Mouse (Mus musculus) liver, adult 2 months (tissue): ENCODE measurements at regions not wholly inside any gene's neighbourhood (a gene's known extent, or its start where the extent isn't known, plus 50 kb on each side); places are given as distances from the start of the nearest gene placed in this dataset.

ENCODE experiments used
- CTCF ChIP-seq: fragments of 200-500 bp; IDR thresholded peaks from 2 replicates; pipeline ENCODE4 v1.5.1; 2011; ENCODE audit warnings: low read depth, low read length, control low read depth
- POLR2A ChIP-seq: fragments of 200-500 bp; IDR thresholded peaks from 2 replicates; pipeline ENCODE4 v1.6.1; 2011; ENCODE audit warnings: low read length, control low read depth; ENCODE audit not compliant: insufficient read depth; ENCODE audit errors: extremely low read depth

GRCm38 (mm10) chr5:118363154-118363553, 118.1 kb downstream of the 2410131K14Rik start:
- TF ChIP-seq POLR2A, result no peak
- TF ChIP-seq CTCF, result no peak
